Mouse (Mus musculus) CD4-positive, CD25-positive, alpha-beta regulatory T cell, adult 4 months (primary cell): Measurements from ENCODE around the gene Csnk1g2. TPM values are rescaled to one million over a fixed set of nuclear protein-coding genes. Genes with fewer than 3 reads are reported as not detected.
"Not testable (repeated sequence)": the region's sequence is repeated elsewhere in the genome, so short reads cannot be mapped to it uniquely, and the experiment has no call there.

Experiments used
- ATAC-seq: one replicate; pipeline ENCODE4 v1.8.0; 2017
- polyA plus RNA-seq, 2 experiments: library from polyadenylated mRNA; unstranded; fragments of 100-300 nt; shearing (Covaris generic); gene quantifications; one replicate each; pipeline ENCODE4 v1.2.1; 2017

The Csnk1g2 gene
- polyA plus RNA-seq, 2 experiments from 2014 or later = 6.9 to 12.8 TPM

- peak; percentile 13 for ATAC-seq
Observed at GRCm38 (mm10) chr10:80623457-80624191, 986 bp downstream of the Csnk1g2 start.

DNA sequence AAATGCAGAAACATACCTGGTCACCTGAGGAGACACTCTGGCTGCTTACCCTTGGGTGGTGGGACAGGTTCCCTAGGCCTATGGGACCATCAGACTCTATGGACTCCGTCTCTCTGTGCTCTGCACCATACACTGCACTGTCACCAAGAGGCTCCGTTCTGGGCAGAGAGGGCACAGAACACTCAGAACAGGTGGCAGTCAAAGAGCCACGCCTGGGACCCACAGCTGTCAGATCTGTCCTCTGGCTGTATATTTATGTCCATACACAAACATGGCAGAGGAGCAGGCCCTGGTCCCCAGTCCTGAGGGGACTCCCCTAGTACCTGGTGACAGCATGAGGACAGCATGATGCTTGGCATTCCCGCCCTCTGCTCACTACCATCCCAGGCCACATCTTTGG is 3.1 kb downstream of the Csnk1g2 start:
- no peak for ATAC-seq

DNA sequence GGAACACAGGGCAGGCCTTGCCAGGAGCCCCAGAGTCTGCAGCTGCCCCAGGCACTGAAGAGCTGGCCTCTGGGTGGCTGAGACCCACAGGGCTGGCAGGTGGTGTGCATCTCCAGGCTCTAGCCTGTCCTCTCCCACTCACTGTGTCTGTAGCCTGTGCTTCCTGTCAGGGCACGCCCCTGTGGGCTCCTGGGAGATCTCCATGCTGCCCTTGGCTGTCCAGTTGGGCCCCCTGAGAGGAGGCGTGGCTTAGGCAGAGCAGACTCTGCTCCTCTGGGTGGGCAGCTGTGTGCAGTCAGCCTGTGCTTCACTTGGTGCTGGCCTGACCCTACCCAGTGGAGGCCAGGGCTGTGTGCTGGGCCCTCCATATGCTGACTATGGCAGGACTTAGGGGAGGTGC is 5.0 kb downstream of the Csnk1g2 start:
- ATAC-seq = no peak

GRCm38 (mm10) chr10:80628925-80629324 is 6.3 kb downstream of the Csnk1g2 start:
- ATAC-seq = peak; percentile 92

- no peak for ATAC-seq
Observed at GRCm38 (mm10) chr10:80635345-80635744, 12.7 kb downstream of the Csnk1g2 start.

GRCm38 (mm10) chr10:80646936-80647335 is 24.3 kb downstream of the Csnk1g2 start:
- ATAC-seq = no peak

- ATAC-seq = not testable (repeated sequence)
Observed at GRCm38 (mm10) chr10:80649910-80650309, 27.3 kb downstream of the Csnk1g2 start.

GRCm38 (mm10) chr10:80650392-80650791 is 27.8 kb downstream of the Csnk1g2 start:
- ATAC-seq = no peak

DNA sequence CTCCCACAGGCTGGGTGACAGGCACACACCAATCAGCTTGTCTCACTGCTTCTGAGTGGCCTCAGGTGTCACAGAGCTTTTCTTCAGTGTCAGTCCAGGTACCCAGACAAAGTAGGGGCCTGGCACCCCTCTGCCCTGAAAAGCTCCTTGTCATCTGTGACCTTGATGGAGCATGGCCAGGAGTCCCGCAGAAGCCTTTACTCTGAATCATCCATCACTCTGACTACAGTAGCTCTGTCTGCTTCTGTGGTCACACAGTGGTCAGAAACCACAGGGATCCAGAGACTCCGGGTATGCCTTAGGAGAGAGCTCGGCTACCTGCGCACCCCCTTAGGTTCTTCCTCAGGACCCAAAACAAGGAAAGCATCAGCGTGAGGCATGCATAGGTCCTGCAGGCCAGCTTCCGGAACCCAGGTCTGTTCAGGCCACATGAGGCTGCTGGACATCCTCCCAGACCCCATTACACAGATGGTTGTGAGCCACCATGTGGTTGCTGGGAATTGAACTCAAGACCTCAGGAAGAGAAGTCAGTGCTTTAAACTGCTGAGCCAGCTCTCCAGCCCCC is 30.6 kb downstream of the Csnk1g2 start:
- ATAC-seq = no peak

DNA sequence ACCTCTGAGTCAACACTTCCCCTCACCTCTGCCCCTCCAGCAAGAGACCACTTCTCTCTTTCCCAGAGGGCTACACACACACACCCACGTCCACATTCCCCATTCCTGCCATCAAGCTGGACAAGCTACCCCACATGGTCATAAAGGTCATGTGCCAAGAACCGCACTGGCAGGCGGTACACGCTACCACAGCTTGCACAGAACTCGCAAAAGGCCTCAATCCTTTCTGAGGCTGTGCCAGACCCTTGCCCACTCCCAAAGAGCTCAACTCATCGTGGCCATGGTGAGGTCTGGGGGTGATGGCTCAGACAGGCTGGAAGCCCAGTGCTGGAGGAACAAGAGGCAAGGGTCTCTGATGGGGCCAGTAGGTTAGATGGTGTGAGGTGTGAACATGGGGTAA is 32.2 kb downstream of the Csnk1g2 start:
- no peak for ATAC-seq

DNA sequence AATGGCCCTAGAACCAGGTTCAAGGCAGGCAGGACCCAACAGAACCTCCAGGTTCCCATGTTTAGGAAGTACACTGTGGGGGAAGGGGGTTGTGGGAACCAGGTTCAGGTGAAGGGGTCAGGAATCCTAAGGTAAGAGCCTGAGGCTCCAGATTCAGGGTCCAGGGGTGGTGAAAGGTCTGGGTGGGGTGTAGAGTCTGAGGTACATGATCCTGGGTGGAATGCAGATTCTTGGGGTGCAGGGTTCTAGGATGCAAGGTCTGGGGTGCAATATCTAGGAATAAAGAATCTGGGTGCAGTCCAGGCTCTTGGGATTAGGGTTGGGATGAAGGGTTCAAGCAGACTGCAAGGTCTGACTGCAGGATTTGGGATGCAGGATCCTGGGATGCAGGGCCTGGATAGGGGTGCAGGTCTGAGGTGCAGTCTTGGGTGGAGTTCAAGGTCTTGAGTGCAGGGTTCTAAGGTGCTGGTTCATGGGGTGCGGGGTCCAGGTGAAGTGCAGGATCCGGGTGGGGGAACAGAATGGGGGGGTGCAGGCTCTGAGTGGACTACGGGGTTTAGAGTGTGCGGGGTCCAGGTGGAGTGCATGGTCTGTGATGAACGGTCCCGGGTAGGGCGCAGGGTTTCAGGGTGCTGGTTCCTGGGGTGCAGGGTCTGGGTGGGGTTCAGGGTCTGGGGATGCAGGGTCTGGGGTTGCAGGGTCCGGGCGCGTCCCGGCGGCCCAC is 32.9 kb downstream of the Csnk1g2 start:
- ATAC-seq = no peak

GRCm38 (mm10) chr10:80656130-80656862 is 33.7 kb downstream of the Csnk1g2 start:
- ATAC-seq = peak; percentile 59

GRCm38 (mm10) chr10:80656863-80657623 is 34.4 kb downstream of the Csnk1g2 start, which contains the start of gene Btbd2:
TSS of gene Btbd2 (minus strand) at chr10:80657071.
- peak; percentile 42 for ATAC-seq

- ATAC-seq = peak; percentile 34
Observed at GRCm38 (mm10) chr10:80658194-80658840, 35.7 kb downstream of the Csnk1g2 start.

DNA sequence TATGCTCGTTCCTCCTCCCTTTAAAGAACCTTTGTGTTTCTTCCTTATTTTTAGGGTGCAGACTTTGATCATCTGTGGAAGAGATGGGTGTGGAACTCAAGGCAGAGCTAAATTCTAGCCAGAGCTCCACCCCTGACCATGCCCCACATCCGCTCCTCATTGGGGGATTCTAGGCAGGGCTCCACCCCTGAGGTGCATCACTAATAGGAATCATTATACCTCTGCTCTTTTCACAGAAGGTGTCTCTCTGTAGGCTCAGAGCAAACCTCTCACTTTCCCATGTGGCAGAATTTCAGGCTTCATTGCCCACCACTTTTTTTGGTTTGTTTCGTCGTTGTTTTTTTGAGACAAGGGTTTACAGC is 36.2 kb downstream of the Csnk1g2 start:
- peak; percentile 68 for ATAC-seq

GRCm38 (mm10) chr10:80659213-80659612 is 36.6 kb downstream of the Csnk1g2 start:
- ATAC-seq = peak; percentile 28

GRCm38 (mm10) chr10:80661149-80661548 is 38.5 kb downstream of the Csnk1g2 start:
- no peak for ATAC-seq

DNA sequence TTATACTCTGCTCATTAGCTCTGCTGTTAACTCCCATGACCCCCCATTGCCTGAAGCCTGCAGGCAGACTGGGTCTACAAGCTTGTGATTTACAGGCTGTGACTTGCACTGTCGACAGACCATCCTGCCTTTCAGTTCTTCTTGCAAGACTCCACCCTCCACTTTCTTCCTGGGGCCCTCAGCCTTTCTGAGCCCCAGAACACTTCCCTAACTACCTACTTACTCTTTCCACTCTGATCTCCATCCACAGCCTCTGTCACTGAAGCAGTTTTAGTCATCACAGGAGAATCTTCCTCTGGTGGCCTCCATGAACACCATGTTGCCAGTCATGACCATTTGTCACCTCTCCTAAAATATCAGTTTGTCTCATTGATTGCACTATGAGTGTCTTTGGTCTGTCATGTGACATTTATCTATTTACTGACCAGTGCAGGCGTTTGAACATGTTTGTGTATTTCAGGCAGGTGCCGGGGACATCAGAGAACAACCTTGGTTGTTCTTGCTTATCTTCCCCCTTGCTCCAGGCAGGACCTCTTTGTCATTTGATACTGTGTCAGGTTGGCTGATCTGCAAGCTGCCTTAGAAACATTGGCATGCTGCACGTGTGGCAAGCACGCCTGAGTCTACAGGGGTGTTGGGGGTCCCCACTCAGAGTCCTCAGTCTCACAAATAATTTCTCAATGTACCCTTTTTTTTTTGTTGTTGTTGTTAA is 41.0 kb downstream of the Csnk1g2 start:
- ATAC-seq = no peak

GRCm38 (mm10) chr10:80664197-80665015 is 41.8 kb downstream of the Csnk1g2 start:
- ATAC-seq = peak; percentile 40

DNA sequence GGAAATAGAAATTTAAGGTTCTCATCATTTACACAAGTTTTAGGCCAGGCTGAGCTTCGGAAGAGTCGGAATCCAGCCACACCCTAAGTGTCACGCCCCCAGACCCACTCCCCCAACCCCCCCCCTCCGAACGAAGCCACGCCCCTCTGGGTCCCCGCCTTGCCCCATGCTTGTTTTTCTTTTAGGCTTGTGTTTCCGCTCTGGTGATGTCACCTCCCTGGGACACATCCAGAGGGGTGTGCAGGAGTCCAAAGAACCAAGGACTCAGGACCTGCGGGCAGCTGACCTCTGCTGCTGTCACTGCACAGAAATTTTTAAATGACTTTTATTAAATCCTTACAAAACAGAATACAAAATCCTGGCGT is 42.4 kb downstream of the Csnk1g2 start:
- ATAC-seq = peak; percentile 47
